Mouse (Mus musculus): Measurements from ENCODE around the gene 4921507P07Rik.
A peak's percentile ranks its signal among the peaks of the same experiment; 100 is the strongest.
"Not testable (repeated sequence)": the region's sequence is repeated elsewhere in the genome, so short reads cannot be mapped to it uniquely, and the experiment has no call there.

4921507P07Rik gene

DNA sequence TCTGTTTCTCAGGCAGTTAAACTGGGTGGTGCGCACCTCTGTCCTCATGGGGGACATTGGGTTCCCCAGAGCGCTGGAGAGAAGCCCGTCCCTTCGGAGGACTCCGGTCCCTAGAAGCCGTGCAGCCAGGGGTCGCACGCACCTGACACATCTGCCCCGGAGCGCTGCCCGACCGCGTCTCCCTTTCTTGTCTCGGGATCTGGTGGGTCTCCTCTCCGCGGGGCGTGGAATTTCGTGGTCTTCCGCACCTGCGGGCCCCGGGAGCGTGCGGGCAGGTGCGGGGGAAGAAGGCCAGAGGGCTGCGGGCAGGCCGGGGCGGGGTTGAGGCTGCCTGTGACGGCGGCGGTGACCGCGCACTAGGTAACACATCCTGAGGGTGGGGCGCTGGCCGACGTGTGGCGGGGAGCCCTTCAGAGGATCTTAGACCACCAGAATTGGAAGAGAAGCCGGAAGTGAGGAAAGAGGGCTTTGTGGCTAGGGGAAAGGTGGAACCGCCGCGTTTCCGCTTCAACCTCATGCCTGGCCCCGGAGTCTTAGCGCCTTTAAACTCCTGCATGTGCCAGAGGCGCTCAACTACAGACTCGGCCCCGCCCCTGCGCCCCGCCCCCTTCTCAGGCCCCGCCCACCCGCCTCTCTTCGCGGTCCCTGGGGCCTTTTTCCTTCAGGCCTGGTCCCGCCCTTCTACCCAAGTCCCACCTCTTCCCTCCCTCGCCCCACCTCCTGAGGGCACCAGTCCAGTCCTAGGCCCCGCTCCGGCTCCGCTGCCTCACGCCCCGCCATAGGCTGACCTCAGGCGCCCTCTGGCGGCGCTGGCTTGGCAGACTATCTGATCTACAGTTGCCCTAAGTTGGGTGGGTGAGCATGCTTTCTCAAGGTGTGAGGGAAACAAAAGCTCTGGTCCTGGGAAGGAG is at the start of gene 4921507P07Rik:
Gene 4921507P07Rik (minus strand): TSS at position 332 of the 911 bp plus-strand sequence.
- peak; percentile 97 for DNase-seq

- peak; percentile 35 for DNase-seq
Measured at GRCm38 (mm10) chr6:50644701-50645100, 48.3 kb upstream of the 4921507P07Rik start.

DNA sequence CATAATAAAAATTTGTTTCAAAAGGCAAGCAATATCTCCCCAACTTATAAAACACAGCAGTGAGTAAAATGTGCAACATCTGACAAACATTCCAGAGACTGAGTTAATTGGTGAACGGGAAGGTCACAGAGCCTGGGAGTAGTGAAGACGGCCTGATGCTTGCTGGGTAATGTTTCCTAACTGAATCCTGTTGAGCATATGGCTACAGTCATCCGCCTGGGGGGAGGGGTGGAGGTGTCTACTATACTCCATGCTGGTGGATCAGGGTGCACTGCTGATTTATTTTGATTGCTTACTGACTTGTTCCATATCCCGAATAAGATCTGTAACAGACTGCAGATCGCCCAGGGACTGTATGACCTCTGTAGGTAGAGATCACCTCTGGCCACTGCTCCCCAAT is 45.5 kb upstream of the 4921507P07Rik start:
- DNase-seq, result no peak

- peak; percentile 13 for DNase-seq
Measured at GRCm38 (mm10) chr6:50640377-50640776, 43.9 kb upstream of the 4921507P07Rik start.

- no peak for DNase-seq
Measured at GRCm38 (mm10) chr6:50639656-50640055, 43.2 kb upstream of the 4921507P07Rik start.

DNA sequence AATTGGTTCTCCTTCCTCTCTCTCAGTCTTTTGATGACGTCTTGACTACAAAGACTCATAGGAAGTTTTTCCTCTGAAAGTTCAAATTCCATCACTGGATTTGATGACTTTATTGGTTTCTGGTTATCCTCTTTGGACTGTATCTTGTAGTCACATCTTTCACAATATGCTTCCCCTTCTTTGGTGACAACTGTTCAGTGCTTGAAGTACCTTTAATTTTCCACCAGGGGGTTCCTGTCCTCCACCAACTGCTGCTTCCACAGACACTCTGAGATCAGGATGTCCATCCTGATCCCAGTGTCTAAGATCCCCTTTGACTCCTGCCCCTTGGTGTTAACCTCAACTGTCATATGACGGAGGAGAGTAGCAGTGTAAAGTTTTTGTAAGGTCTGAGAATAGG is 29.7 kb upstream of the 4921507P07Rik start:
- not testable (repeated sequence) for DNase-seq

DNA sequence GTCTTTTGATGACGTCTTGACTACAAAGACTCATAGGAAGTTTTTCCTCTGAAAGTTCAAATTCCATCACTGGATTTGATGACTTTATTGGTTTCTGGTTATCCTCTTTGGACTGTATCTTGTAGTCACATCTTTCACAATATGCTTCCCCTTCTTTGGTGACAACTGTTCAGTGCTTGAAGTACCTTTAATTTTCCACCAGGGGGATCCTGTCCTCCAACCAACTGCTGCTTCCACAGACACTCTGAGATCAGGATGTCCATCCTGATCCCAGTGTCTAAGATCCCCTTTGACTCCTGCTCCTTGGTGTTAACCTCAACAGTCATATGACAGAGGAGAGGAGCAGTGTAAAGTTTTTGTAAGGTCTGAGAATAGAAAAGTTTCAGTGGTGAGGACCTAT is 21.8 kb upstream of the 4921507P07Rik start:
- DNase-seq, result not testable (repeated sequence)

DNA sequence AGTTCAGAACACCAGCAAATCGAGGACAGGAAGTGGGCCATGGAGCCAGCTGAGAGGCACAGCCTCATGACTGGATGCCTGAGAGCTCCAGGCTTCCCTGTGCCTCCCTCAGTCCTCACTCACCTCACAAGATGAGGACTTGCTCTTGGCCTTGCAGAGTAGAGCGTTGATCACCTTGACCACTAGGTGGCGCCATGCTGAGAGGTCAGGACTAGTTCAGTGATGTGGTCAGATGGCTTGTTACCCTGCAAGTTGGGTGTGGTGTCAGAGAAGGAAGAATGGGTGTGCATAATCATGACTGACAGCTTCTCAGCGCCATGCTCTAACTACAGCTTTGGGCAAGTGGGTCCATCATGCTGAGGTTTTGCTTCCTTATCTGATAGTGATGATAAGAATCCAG is 5.2 kb upstream of the 4921507P07Rik start:
- DNase-seq, result peak; percentile 56

DNA sequence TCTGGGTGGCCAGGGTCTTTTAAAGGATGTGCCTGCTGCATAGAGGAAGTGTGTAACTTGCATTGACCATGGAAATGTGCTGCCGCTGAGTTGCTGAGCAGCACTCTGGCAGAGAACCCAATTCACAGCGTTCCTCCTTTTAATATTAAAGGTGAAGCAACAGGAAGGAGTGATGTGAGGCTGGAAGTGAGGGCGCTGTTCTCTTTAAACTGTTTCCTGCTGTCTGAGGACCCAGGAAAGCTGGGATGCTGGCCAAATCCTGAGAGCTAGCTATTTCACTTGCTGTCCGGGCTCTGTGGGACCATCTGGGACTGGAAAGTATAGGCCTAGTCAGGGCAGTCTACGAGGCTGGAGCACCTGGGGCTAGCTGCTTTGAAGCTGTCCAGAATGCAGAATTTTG is 2.1 kb upstream of the 4921507P07Rik start:
- DNase-seq, result peak; percentile 68

DNA sequence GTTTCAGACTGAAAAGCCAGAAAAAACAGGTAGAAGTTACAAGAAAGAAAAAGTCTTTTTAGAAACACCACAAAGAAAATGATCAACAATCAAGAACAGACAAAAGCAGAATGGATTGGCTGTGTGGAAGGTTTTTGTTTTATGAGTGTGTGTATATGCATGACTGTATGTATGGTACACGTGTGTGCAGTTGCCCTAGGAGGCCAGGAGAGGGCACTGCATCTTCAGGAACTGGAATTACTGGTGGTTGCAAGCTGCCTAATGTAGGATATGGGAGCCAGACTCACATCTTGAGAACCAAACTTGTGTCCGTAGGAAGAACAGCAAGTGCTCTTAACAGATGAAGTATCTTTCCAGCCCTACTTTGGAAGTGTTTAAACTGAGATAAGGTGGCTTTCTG is 2.1 kb downstream of the 4921507P07Rik start:
- no peak for DNase-seq

DNA sequence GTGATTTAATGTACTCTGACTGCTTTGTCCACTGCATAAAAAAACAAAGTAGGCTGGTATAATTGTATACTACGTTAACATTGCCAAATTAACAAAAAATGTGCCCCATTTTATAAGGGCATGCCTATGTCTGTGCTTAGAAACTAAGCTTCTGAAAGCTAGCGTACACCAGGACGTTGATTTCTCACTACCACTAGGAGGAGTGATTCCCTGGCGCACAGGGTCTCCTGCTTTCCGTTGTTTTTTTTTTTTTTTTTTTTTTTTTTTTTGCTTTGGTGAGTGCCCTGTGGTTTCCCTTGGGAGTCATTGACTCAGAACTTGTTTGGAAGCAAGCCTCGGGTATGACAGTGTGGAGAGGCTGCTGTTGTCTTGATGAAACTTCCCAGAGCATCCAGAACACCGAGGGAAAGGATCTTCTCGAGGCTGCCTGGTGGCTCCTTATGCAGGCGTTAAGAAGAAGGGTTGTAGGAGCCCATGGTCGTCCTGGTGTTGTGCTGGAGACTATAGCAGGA is 3.0 kb downstream of the 4921507P07Rik start:
- no peak for DNase-seq

DNA sequence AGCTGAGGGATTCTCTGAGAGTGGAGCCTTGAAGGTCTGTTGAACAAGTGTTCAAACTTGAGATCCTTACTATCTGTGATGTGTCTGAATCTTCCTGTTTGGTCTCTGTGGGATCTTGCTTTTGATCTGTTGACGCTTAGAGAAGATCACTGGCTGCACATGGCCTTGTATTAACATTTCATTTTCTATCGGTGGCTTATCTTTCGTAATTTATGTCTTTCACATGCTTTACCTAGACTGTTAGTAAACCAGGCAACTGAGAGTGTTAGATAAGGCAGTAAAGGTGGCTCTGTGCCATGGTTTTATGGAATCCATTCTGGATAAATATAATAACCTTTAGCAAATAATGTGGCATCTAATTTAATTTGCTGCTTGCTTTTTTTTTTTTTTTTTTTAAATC is 6.2 kb downstream of the 4921507P07Rik start:
- no peak for DNase-seq

DNA sequence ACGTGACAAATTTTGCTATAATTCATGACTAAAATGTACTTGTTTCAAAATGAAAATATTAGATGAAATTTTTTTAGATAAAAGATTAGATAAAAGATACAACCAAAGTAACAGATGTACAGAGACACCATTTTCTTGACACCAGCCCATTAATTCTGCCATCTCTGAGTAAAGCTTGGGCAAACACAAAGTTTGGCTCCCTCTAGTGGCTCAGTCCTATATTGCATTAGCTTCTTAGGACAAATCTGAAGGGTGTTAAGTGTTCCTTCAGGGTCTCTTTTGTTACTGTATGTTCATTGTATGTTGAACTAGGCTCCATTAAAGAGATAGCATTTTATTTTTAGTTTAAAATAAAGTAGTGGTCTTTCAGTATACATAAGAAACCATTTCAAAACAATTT is 8.2 kb downstream of the 4921507P07Rik start:
- DNase-seq, result peak; percentile 75

DNA sequence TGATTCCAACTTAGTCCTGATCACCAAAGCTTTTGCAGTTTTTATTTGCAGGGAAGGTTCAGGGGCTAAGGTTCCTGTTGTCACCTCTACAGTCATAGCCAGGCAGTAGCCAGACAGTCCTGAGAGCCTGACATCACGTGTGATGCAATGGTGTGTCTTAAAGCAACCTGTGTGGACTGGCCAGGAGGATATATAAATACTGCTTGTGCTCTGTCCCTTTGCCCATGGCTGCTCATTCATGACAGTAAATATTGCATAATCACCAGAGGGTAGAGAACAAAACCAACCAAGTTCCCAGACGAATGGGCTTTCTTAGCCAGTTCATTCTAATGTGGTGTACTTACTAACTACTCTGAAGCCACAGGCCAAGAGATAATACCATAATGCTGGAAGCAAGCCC is 9.0 kb downstream of the 4921507P07Rik start:
- no peak for DNase-seq

- no peak for DNase-seq
Measured at GRCm38 (mm10) chr6:50586316-50586715, 10.1 kb downstream of the 4921507P07Rik start.

GRCm38 (mm10) chr6:50585733-50586132 is 10.7 kb downstream of the 4921507P07Rik start:
- DNase-seq, result no peak

DNA sequence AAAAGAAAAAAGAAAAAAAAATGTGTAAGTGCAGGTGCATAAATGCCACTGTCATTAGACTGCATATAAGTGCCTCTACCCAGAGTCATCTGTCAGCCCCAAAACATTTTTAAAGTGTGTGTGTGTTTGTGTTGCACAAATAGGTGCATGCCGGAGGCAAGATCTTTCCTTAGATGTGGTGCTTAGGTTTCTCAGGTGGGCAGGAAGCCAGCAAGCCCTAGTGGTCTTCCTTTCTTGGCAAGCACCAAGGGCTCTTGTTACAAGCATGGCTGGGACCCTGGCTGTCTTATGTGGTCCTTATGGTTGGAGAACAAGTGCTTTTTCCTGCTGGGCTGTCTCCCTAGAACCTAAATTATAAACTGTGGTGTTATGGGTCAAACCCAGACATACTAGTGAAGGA is 24.8 kb downstream of the 4921507P07Rik start:
- DNase-seq, result no peak

- DNase-seq, result no peak
Measured at GRCm38 (mm10) chr6:50566997-50567255, 29.5 kb downstream of the 4921507P07Rik start.

DNA sequence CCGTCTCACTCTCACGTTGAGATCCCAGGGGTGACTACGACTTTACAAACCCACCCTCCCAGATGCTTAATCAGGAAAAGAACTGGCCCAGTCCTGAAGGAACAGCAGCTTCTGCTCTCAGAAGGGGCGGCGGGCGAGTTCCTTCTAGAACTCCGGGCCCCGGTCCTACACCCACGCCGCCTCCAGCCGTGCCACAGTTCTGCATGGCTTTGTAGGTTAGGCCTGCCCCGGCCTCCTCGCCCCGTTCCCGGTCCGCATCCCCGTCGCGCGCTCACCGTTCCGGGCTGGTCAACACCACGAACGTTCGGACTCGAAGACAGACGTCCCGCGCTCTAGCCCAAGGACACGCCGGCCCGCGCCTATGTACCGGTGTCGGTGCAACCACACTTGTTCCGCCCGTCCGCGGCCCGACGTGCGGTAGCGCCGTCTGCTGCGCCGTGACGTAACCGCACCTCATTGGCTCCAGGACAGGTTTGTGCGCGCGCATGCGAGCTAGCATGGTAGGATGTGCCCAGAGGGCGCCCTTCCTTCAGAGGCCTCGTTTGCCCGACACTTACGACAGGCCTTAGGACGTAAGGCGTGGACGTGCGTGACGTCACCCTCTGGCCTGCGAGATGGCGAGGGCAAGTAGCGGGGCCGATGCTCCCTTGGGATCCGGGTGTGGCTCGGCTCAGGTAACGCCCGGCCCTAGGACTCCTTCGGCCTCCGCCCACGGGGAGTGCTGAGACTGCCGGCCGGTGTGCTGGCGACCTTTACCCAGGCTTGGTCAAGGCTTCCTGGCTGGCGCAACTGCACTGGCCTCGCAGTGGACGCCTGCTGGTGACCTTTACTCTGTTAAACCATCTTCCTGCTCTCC is 30.1 kb downstream of the 4921507P07Rik start, which contains the start of gene Cycs:
Gene Cycs (minus strand): TSS at position 398 of the 856 bp plus-strand sequence.
- peak; percentile 100 for DNase-seq

GRCm38 (mm10) chr6:50563651-50564050 is 32.8 kb downstream of the 4921507P07Rik start:
- no peak for DNase-seq

- no peak for DNase-seq
Measured at GRCm38 (mm10) chr6:50562421-50562820, 34.0 kb downstream of the 4921507P07Rik start.

DNA sequence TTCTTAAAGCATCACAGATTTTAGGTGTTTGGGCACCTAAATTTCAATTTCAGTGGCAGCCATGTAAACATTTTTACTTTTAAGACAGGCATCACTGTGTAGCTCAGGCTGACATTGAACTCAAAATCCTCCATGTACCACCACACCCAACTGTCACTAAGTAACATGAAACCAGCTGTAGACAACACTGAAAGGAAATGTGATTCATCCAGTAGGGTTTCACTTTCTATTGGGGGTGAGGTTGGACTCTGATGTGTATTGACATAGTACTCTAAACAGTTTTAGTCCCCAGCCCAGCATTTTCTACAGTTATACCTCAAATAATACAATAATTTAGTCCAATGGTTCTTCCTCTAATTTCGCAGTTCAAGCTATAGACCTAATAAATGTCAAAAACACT is 35.7 kb downstream of the 4921507P07Rik start:
- DNase-seq, result no peak

GRCm38 (mm10) chr6:50558877-50559276 is 37.6 kb downstream of the 4921507P07Rik start:
- DNase-seq, result no peak

- DNase-seq, result no peak
Measured at GRCm38 (mm10) chr6:50557566-50557965, 38.9 kb downstream of the 4921507P07Rik start.

Measured in lung, postnatal 14 days (tissue).